Mouse (Mus musculus) urinary bladder, postnatal 36 days (tissue): ENCODE measurements around the gene Piga.

Experiments
- DNase-seq, 2 experiments: peaks; one replicate each; pipeline ENCODE4 v3.0.0; 2022; ENCODE audit warnings: low spot score in 2 of 2, mixed read lengths in 1 of 2

Gene Piga

DNA sequence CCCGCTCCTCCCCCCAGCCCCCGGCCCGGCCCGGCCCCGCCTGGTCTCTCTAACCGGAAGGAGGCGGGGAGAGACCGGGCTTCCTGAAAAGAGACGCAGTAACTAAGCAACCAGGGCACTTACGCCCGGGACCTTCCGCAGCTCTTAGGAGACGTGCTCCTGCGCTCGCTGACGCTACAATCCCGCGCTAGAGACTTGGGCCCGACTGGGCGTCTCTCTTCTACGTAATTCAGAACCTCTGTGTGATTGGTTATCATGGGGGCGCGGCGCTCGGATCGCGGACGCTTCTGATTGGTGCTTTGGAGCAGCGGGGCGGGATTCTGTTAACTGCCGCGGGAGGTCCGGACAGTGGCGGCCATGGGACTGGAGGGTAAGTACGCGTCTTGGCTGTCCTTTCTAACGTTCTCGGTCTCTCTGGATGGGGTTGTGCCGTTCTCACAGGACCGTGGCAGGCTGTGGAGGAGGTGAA lies at the start of gene Piga:
Piga (plus strand) TSS at position 317 of the 469 bp plus-strand sequence.
- peak; percentile 77 to 90 for DNase-seq

DNA sequence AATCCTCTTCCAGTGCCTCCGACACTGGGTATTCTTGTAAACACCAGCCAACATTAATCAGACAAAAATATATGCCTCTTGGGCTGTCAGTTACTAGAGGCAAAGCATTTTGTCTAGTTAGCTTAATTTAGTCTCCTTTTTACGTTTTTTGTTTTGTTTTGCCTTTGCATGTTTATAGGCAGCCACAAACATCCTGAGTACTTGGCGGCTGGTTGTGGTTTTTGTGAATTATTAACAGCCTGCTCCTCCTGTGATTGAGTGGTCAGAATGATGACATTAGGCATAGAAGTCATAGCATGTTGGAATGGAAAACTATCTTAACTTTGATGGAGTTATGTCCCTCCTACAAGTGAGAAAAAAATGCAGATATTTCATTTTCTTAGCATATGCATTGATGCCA lies 49.0 kb upstream of the Piga start:
- DNase-seq = no peak

DNA sequence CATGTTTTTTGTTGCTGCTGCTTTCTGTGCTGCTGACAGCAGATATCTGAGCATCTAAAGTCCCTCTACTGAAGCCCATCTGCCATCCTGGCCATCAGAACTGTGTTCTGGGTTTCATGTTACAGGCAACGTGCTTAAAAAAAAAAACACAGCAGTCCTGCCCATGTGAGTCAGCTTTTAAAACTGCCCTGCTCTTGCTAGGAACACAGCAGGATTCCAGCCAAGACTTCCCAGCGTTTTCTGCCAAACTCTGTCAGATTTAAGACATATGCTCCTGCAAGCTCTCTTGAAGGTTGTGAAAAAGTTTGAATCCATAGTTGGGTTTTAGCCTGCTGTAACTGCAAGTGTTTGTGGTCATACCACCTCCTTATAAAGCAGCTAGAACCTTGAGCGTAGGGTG lies 46.5 kb upstream of the Piga start, which contains the start of gene Vegfd:
Vegfd (plus strand) TSS at position 298 of the 400 bp plus-strand sequence.
- DNase-seq = peak in 1 of 2 experiments; percentile 66

DNA sequence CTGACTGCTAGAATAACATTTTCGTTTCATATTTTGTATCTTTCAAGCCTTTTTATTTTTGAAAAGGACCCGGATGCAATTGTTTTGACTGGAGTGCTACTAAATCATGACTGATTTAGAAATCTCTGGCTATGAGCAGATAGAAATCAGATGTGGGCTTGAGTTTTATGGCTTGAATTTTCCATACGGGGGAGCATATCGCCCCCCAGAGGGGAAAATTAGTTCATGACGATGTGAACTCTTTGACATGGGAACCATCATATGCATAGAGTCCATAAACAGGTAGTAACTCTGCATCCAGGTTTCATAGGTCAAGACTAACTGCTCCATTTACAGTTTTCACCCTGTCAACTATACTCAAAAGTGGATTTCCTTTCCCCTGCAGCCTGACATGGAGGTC lies 45.0 kb upstream of the Piga start:
- no peak for DNase-seq

DNA sequence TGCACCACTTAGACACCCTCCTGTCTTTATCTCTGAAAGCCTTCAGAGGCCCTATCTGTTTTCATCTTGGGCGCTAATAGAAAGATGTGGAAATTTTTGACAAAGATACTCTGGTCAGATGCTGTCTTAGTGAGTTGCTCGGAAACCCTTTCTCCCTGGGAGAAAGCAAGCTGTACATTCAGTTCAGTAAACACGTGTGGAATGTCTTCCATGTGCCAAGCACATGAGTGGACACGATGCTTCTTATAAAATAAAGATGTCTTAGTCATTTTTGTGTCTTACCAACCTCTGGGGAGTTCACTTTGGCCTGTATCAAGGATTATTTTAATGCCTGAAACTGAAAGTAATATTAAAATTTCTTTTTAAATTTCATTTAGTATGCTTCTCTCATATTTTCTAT lies 39.9 kb upstream of the Piga start:
- no peak for DNase-seq

DNA sequence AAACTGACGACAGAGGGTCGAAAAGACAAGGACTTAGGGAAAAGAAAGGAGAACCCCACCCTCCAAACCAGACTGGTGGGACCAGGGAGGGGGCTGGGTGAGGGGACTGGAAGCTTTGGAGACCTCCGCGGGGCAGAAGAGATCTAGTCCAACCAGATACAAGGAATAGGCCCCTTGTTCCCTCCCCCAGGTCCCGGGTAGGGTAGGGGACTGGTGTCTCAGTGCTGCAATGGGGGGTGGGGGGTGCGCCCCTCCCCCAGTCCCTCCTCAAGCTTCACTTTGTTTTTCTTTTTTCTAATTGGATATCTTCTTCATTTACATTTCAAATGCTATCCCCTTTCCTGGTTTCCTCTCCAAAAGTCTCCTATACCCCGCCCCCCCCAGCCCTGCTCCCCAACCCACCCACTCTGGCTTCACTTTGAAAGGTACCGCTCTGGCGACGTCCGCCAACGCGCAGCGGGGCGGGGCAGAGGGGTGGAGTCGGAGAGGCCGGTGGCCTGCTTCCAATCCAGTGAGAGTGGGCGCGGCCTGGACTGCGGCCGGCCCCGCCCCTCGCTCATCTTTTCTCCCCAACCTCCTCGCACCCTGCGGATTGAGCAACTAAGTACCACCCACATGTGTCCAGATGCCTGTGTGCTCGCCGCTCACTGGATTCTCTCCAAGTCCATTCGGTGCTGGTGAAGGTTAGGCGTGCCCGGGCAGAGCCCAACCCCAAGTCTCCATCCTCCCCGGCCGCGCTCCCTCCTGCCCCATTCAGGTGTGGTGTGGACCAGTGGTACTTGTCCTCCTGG lies 37.8 kb upstream of the Piga start:
- peak; percentile 66 to 82 for DNase-seq

DNA sequence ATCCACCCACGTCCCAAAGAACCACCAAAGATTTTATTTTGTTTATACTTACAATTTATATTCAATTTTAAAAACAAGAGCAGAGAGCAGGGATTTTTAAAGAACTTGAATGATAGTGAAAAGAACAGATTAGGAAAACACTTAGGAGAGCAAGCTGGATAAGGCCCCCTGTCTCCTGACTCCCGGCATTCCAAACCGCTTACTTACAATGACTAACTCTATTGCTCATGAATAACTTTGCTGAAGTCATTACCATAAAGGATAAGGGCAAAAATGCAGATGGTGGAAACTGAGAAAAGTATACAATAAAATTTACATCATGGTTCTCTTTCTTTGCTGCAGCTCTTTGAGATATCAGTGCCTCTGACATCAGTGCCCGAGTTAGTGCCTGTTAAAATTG lies 25.5 kb upstream of the Piga start:
- no peak for DNase-seq

DNA sequence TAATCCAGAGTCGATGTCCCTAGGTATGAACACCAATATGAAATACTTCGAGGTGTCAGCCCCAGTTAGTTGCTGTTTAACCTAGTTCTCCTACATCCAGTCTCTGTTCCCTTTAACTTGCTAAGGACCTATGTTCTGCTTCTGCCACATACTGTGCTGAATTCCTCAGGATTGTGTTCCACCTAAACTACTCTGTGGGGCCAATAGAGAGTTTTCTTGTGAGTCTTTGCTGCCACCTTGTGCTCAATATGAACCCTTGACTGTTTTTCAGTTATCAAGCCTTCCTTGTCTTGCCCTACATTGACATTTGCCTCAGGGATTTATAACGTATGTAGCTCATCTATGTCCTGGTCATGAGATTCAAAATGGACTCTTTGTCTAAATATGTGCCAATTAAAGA lies 21.1 kb upstream of the Piga start:
- DNase-seq = no peak

DNA sequence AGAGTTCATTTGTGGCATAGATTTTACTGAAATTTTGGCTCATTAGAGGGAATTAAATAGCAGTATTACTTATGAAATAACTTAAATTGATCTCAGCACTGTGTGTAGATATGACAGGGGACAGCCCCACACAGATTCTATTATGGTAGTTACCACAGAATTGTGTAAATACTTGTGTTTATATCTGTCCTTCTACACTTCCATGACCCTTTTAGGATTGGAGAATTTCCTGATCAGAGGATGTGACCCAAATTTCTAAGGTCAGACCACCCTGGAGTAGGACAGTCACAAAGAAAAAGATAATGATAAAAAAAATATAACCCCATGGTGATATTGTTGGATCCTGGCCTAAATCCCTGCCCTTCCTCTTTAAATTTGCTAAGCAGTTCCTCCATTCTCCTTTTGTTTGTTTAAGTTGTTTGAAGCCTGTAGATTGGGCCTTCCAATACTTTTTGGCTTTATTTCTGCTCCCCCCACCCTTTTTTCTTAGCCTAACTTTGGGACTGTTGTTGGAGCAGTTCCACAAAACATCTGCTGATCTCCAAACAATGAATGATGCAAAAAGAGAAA lies 14.4 kb upstream of the Piga start:
- no peak for DNase-seq

DNA sequence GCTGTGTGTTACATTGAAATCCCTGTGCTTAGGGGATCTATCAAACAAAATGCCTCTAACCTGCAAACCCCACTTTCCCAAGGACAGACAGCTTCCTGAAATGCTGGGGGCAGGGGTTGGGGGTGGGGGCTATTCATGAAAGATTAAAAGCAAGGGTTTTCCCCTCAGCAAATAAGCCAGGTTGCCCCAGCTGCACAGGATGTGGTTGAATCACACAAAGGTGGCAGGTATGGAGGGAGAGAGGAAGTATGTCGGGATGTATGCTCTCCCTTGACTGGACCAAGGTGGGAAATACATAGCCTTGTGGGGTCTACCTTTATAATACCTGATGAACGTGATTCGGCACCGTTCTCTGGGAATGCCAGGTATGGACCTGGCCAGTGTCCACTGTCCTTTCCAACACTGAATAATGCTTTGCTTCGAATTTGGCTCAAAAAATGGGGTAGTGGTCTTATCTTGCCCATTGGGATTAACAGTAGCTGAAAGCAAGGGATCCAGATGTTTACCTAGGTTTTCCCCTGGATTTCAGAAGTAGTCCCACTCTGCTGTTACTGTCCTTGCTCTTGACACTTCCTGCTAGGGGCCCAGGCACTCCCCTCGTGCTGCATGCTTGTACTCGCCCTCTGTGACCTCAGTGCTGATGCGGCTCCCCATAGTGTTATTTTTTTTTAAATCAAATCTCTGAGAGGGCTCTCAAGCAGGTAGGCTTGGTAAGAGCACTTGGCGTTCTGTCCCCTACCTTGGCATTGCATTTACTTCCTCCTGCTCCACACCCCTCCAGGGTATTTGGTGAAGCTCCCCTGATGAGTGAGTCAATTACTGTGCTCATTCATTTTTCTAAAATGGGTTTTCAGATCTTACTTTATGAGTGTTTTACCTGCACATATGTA lies 13.2 kb upstream of the Piga start:
- no peak for DNase-seq

DNA sequence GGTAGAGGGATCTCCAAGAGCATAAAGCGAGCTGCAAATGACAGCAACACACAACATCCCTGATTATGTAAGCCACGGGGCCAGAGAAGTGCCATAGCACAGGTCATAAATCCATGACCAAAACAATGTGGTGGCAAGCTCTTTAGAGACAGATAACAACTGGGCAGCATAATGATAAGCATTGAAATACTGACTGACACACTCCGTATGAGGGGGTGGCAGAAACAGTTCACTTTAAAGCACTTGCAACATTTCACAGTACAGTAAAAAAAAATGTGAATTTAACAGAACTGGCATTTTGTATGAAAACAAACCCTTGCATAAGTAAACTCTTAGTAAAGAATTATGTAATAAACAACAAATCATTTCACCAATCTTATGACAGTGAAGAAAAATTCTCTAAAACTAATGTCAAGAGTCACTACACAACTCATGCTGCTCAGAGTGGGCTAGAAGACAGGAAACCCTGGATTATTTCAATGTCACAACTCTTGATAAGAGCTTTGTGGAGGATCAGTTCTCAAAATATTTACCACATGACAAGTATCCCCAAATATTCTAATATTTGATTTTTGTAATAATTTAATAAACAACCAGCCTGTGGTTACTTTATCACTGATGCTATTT lies 11.2 kb upstream of the Piga start:
- no peak for DNase-seq

DNA sequence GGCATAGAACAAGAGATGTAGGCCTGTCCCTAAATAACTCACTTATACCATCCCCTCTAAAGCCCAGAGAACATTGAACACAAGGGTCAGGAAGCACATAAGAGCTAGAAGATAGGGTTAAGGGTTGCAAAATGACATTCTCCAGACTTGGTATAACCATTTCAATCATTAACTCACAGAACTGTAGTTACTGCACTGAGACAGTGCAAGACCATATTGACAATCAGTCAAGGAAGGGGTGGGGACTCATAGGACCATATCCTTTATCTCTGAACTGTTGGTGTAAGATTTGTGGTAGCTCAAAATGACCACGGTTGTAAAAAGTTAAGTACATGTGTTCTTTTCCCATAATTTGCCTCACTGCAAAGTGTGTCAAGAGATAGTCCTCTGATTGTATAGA lies 9.0 kb upstream of the Piga start:
- DNase-seq = no peak

DNA sequence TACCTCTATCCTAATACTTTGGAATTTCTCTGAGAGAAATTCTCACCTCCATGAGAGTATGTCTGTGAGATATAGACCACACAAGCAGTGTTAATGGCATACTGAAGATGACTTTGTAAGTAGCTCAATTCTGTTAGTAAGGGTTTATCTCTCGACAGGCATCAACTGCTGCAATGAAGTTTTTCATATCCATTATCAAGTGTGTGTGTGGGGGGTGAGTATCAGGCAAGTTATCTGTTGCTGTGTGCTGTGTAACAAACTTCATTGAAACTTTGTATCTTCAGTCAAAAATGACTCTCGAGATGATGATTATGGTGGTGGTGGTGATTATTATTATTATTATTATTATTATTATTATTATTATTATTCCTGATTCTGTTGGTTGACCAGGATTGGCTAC lies 2.8 kb upstream of the Piga start:
- DNase-seq = no peak

DNA sequence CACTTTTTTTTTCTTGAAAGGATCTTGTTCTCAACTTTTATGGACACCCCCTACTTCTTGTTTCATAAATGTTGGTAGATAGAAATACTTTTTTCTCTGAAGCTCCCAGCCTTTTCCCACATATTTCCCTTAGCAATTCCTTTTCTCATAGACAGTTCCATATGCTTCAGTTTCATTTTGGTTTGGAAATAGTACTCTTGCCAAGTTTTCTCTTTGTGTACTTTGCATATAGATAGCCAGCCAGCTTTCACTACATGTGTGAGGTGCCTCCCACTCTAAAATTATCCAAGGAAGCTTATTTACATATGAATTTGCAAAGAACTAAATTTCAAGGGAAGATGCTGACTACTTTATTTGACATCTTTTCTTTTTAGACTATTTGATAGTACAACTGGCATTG lies 1.6 kb upstream of the Piga start:
- no peak for DNase-seq

DNA sequence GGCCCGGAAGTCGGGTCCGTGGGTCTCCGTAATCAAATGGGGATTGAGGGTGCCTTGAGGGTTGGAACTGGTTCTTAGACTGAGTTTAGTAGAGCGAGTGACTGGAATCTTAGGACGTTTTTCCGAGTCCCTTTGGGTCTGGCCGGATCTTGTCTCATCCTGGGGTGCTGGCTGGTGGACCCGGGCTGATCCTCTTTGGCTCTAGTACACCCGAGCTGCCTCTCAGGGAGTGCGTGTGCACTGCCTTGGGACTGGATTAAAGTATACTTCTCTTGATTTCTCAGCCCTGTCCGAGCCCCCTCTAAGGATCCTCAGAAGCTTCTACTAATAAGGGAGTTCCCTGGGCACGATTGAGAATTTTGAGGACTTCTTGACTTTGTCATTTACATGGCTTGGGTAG lies 368 bp downstream of the Piga start:
- DNase-seq = no peak

DNA sequence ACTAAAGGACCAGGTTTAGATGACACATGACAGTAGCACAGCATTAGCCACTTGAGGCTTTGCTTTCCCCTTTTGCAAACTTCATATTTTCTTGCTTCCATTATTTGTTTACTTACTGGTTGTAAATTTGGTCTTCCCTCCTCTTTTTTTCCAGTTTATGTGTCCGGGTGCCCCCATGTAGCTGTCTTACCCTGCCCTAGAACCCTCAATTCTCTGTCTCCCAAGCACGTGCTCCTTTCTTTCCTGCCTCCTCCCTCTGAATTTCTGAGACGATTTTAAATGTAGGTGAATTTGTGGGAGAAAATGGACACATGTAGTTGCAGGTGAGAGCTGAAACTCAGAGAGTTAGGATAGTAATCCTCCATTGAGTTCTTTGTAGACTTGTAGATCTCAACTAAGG lies 931 bp downstream of the Piga start:
- no peak for DNase-seq

DNA sequence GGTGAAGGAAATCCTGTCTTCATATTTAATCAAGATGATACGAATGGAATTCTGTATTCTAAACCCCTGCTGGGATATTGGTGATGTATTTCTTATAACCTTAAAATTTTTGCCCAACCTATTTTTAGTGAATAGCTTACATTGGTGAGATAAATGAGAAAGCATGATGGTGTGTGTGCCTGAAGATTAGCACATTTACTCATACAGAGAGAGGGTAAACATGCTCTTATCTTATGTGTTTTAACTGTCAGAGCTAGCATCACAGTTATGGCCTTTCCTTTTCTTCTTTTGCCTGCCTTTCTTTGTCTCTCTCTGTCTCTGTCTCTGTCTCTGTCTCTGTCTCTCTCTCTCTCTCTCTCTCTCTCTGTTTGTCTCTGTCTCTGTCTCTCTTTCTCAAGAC lies 5.2 kb downstream of the Piga start:
- DNase-seq = no peak

DNA sequence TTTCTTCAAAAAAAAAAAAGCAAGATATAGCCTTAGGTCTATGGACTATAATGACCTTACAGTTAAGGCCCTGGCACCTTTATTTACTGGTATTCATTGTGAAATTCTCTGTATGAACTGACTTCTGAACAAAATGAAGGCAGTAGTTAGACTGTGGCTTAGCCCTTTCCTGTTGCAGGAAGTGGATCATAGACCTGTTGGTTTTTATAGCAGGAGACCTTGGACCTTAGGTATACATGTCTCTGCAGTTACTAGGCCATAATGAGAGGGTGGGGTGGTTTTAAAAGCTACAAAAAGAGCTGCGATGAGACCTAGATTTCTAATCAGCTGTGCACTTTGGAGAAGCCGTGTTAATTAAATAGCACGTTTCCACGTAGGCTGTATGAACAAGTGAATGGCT lies 7.7 kb downstream of the Piga start:
- DNase-seq = no peak

DNA sequence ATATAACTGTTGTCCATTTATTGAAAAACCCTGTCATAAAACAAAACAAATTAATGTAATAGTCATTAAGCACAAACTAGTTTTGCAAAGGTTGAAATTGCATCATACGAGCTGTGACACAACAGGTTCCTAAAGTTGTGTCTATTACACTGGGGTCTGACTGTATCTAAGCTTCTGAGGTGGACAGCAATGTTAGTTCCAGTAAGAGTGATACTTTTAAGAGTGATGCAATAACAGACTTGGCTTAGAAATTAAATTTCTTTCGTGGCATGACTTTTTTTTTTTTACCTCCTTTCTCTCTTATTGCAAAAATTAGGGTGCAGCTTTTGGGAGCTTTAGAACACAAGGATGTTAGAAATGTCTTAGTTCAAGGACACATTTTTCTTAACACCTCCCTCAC lies 8.6 kb downstream of the Piga start:
- DNase-seq = no peak

DNA sequence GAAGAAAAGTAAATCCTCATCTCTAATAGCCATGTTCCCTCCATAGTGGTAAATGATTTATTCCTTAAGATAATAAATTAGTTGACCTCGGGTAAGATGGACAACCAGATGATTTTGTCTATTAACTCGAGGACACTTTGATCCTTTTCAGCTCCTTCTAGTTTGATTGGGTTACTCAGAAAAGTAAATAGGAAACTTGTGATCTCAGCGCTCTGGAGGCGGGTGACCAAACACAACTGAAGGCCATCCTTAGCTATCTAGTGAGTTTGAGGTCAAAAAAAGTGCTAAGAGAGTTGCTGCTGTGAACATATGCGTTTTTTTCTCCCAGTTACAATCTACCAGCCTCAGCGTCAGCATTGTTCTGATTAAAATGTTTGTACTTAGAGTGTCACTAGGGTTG lies 11.0 kb downstream of the Piga start:
- no peak for DNase-seq

DNA sequence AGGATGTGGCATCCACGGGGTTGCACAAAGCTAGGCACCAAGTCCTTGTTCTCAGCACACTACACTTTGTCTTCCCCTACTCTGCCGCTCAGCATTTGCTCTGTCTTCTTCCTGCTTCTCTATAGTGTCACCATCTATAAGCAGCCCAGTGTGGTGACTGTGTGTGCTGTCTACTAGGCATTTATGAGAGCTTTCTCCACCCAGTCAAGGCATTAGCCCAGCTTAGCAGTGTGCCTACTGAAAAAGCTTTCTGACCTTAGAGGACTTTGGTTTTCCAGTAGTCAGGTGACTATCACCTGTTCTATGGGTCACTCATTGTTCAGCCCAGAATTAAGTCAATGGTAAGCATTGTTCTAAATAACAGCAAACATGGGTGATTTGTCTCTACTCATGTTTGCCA lies 11.5 kb downstream of the Piga start:
- no peak for DNase-seq

DNA sequence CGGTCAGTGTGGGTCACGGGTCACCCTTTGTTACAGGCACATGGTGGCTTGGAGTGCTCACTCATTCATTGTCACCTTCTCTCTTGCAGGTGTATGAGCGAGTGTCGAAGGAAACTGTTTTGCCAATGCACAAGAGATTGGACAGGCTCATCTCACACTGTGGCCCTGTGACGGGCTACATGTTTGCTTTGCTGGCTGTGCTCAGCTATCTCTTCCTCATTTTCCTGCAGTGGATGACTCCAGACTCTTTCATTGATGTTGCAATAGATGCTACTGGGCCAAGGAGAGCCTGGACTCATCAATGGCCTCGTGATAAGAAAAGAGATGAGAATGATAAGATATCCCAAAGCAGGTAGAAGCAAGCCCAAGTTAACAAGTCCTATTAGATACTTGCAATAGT lies 12.0 kb downstream of the Piga start:
- DNase-seq = no peak
